Mouse (Mus musculus) midbrain, embryonic 11.5 days (tissue): ENCODE data around the gene Snx30. TPM values are rescaled to one million over a fixed set of nuclear protein-coding genes. Genes with fewer than 3 reads are reported as not detected.
A peak's percentile ranks its signal among the peaks of the same experiment; 100 is the strongest.

Experiments used
- ATAC-seq: fragments of 200-750 bp; cut with Nextera tagmentation; 2 replicates; pipeline ENCODE4 v1.8.0; 2017; ENCODE audit warnings: moderate TSS enrichment, moderate library complexity; ENCODE audit not compliant: low FRiP score
- DNase-seq: peaks from one replicate; pipeline ENCODE4 v3.0.0; 2015; ENCODE audit warnings: low spot score; ENCODE audit errors: missing footprints
- H3K27ac ChIP-seq: fragments of 300-500 bp; sonication (generic); 2 replicates; pipeline ENCODE4 v1.5.1; 2014; ENCODE audit warnings: low read depth, low read length
- H3K27me3 ChIP-seq: fragments of 300-500 bp; sonication (generic); 2 replicates; pipeline ENCODE4 v1.6.1; 2014; ENCODE audit warnings: mild to moderate bottlenecking, low read length, moderate library complexity, mixed read lengths; ENCODE audit not compliant: control insufficient read depth, insufficient read depth
- H3K36me3 ChIP-seq: fragments of 300-500 bp; sonication (generic); 2 replicates; pipeline ENCODE4 v1.6.1; 2014; ENCODE audit warnings: mild to moderate bottlenecking, low read length, moderate library complexity, mixed read lengths; ENCODE audit not compliant: control insufficient read depth, insufficient read depth
- H3K4me1 ChIP-seq: fragments of 300-500 bp; sonication (generic); 2 replicates; pipeline ENCODE4 v1.6.1; 2014; ENCODE audit warnings: low read length; ENCODE audit not compliant: control insufficient read depth, insufficient read depth
- H3K4me2 ChIP-seq: fragments of 300-500 bp; sonication (generic); 2 replicates; pipeline ENCODE4 v1.6.1; 2014; ENCODE audit warnings: mild to moderate bottlenecking, moderate library complexity
- H3K4me3 ChIP-seq: fragments of 300-500 bp; sonication (generic); 2 replicates; pipeline ENCODE4 v1.5.1; 2014; ENCODE audit warnings: low read depth, low read length
- H3K9ac ChIP-seq: fragments of 300-500 bp; sonication (generic); 2 replicates; pipeline ENCODE4 v1.6.1; 2014; ENCODE audit warnings: low read length
- H3K9me3 ChIP-seq: fragments of 300-500 bp; sonication (generic); 2 replicates; pipeline ENCODE4 v1.6.1; 2016; ENCODE audit warnings: low read length; ENCODE audit not compliant: control insufficient read depth
- WGBS: fragments of 180-500 bp; shearing (Covaris S2); extraction: QIAGEN DNeasy Blood & Tissue Kit; methylation state at CpG from one replicate; pipeline ENCODE4 v1.1.7; 2014; 5-methylcytosine and 5-hydroxymethylcytosine counted together
- polyA plus RNA-seq: library from polyadenylated mRNA; unstranded; fragments of >200 nt; fragmentation: Nextera tagmentation; extraction: Ambion mirVana; gene quantifications from 2 replicates; pipeline ENCODE4 v1.2.1, GENCODE M21; 2014

Gene Snx30
- polyA plus RNA-seq, 1 experiment from 2014 or later, result 12.3 TPM

DNA sequence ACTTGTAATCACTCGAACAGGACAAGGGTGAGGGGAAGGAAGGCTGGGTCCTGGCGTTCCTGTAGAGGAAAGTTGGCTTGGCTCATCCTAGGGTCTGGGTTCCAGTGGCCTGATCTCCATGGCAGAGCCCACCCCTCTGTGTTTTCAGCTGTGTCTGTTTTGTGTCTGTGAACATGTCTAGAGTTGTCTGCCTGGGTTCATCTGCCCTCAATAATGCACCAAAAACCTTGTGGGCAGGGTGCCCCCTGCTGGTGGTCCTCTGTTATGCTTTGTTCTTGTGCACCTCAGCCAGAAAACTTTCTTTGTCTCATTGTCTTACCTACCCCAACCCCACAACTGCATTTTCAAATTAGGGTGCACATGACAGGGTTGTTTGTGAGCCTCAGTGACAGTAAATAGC lies 44.5 kb downstream of the Snx30 start:
- 77% methylated on average over 2 of the region's 2 CpGs for WGBS
- no peak overlapping the region for H3K27ac ChIP-seq

DNA sequence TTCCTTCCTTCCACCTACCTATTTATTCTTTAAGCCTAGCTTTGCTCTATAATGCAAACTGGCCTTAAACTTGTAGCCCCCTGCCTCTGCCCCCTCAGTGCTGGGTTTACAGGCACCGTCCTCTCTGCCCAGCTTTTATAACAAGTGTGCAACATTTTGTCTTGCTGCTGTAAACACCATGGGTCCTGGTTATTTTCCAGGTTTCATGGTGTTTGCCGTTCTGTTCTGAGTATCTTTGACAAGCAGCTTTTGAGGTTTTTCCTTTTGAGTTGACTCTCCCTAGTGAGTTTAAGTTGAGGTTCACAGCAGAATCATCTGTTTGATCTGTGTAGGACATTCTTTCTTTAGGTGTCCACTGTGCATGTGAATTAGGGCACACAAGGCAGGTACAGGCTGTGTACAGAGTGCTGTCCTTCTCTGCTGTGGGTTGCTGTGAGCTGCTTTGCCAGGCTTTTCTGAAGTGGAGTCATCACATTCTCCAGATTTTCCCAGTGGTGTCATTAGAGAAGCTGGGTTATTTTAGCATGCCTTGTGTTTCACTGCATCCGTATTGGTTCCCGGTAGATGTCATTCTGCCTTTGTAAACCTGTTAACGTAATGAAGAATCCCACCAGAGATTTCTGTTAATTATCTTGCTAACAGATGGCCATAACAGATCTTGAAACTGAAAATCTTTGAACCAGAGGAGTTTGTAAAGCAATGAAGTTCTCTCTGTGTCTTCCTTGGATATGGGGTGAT lies 45.4 kb downstream of the Snx30 start:
- 91% methylated on average over 5 of the region's 5 CpGs for WGBS
- no peak for ATAC-seq
- Histone ChIP-seq H3K4me3 (no peak overlapping the region), H3K27me3 (no peaks in the 10 kb centered on the region), H3K9me3 (no peaks in the 10 kb centered on the region), H3K27ac (no peak overlapping the region), H3K4me2 (no peak overlapping the region), H3K4me1 (no peaks in the 10 kb centered on the region), H3K36me3 (no peaks in the 10 kb centered on the region), H3K9ac (no peak overlapping the region)
- no peak for DNase-seq

More for the DNA sequence above, 44.5 kb downstream of the Snx30 start:
- H3K36me3 ChIP-seq, result no peaks in the 10 kb centered on the region
- H3K4me2 ChIP-seq, result no peak overlapping the region
- no peaks in the 10 kb centered on the region for H3K9me3 ChIP-seq
- H3K4me1 ChIP-seq, result no peaks in the 10 kb centered on the region
- DNase-seq (peak; percentile 92), ATAC-seq (peak; percentile 55)
- H3K9ac ChIP-seq, result no peak overlapping the region; the same call in 1 of the 2 replicates
- no peaks in the 10 kb centered on the region for H3K27me3 ChIP-seq
- no peak overlapping the region for H3K4me3 ChIP-seq

DNA sequence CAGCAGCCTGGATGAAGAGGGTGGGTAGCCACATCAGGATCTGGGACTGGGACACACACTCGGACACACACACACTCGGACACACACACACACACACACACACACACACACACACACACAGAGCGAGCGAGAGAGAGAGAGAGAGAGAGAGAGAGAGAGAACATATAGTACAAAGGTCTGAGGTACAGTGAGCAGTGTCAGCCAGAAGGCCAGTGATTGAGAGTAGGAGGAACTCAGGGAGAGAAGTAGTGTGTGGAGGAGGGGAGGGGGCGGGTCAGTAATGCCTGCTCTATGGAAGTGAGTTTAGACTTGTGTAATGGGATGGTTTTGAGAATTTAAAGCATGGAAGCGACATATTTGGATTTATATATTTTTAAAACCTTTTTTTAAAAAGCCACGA lies 47.5 kb downstream of the Snx30 start:
- Histone ChIP-seq H3K4me1 (no peaks in the 10 kb centered on the region), H3K9me3 (no peaks in the 10 kb centered on the region), H3K4me3 (no peak overlapping the region), H3K9ac (no peak overlapping the region), H3K36me3 (no peaks in the 10 kb centered on the region), H3K27me3 (no peaks in the 10 kb centered on the region), H3K4me2 (no peak overlapping the region), H3K27ac (no peak overlapping the region)
- no peak for ATAC-seq
- no peak for DNase-seq
- 91% methylated on average over 7 of the region's 7 CpGs for WGBS

DNA sequence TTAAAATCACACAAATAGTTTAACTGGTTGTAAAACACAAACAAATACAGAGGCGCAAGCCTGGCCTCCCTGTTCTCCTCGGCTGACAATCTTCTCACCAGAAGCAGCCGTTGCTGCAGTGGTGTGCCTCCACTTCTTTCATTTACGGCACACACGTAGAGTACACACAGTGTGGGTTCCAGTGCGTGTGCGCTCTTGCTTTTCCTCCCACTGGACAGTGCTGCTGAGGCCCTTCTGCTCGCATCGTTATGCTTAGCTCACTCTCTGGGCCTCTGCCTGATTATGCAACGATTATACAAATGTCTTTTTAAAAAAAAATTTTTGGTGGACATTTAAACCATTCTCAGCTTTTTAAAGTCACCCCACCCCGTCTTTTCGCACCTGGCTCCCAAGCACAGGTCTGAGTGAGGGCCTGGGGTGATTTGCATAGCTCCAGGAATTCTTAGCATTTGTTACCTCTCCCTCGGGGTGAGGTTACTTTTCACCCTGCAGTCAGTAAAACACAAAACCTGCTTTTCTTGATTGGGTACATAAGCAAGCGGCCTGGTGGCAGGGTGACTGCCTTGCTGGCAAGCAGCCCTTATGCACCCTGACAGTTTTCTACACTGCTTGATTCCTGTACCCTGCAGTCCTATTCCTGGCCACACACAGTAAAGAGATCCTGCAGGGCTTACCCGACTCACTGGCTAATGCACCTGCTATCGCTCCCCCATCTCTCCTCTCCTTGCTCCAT lies 54.2 kb downstream of the Snx30 start:
- H3K4me2 ChIP-seq, result no peak overlapping the region
- H3K36me3 ChIP-seq, result no peaks in the 10 kb centered on the region
- H3K4me1 ChIP-seq, result no peaks in the 10 kb centered on the region
- H3K9ac ChIP-seq, result no peak overlapping the region
- no peak overlapping the region for H3K4me3 ChIP-seq
- DNase-seq, result peak; percentile 78
- H3K27me3 ChIP-seq, result no peaks in the 10 kb centered on the region
- H3K27ac ChIP-seq, result no peak overlapping the region
- no peak for ATAC-seq
- 72% methylated on average over 16 of the region's 16 CpGs for whole genome bisulfite sequencing
- no peaks in the 10 kb centered on the region for H3K9me3 ChIP-seq

DNA sequence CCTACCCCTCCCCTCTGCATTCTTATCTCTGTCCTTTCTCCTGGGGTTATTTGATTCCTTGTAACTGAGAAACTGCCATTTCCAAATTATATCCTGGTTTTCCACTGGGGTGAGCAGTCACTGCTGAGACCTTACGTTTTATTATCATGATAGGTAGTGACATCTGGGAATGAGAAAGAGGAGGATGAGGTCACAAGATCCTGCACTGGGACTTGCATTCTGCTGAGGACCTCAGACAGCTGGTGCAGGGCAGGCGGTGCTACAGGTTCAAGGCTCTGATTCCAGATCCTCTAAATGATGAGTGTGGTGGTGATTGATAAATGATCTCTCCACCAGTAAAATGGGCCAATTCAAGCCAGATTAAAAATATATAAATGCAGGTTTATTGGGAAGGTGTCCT lies 54.8 kb downstream of the Snx30 start:
- H3K27ac ChIP-seq, result no peak overlapping the region
- no peak overlapping the region for H3K4me2 ChIP-seq
- WGBS, result 71% methylated on average over 2 of the region's 2 CpGs
- DNase-seq (peak; percentile 8), ATAC-seq (no peak)
- no peaks in the 10 kb centered on the region for H3K9me3 ChIP-seq
- no peak overlapping the region for H3K4me3 ChIP-seq
- no peak overlapping the region for H3K9ac ChIP-seq
- H3K4me1 ChIP-seq, result no peaks in the 10 kb centered on the region
- H3K27me3 ChIP-seq, result no peaks in the 10 kb centered on the region
- no peaks in the 10 kb centered on the region for H3K36me3 ChIP-seq

DNA sequence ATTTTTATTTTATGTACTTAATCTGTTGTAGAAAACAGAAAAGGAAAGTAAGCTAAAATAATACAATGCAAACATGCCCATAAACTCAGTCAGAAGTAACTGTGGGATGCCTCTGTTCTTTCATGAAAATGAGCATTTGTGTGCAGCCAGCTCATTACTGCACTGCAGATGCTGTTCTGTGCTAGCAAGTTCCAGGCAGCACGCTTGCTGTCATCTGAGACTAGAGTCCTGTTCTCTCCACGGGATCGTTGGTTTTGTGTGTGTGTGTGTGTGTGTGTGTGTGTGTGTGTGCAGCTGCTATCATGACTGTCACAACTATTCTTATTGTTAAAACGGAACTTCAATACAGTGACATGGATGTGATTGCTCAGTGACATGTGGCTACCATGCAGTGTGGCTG lies 56.2 kb downstream of the Snx30 start:
- H3K36me3 ChIP-seq, result no peaks in the 10 kb centered on the region
- H3K4me1 ChIP-seq, result no peaks in the 10 kb centered on the region
- H3K4me3 ChIP-seq, result no peak overlapping the region
- no peak overlapping the region for H3K27ac ChIP-seq
- no peak for DNase-seq
- H3K9ac ChIP-seq, result no peak overlapping the region
- H3K4me2 ChIP-seq, result no peak overlapping the region
- ATAC-seq, result no peak
- H3K27me3 ChIP-seq, result no peaks in the 10 kb centered on the region
- H3K9me3 ChIP-seq, result no peaks in the 10 kb centered on the region
- 85% methylated on average over 4 of the region's 4 CpGs for WGBS

DNA sequence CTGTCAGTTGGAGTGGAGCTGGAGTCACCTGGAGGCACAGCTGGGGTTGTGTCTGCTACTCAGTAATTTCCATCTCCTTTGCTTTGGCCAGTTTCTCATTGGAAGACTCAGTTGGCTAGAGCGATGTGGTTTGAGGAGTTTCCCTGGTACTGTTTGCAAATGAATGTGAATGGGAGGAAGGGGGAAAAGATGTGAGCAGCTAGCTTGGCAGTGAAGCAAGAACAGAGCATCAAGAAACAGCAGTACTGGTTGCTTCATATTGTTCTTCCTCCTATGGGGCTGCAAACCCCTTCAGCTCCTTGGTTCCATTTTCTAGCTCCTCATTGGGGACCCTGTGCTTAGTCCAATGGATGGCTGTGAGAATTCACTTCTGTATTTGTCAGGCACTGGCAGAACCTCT lies 56.7 kb downstream of the Snx30 start:
- WGBS, result 71% methylated on average over 1 of the region's 1 CpGs
- DNase-seq, result no peak
- H3K4me3 ChIP-seq, result no peak overlapping the region
- H3K4me2 ChIP-seq, result no peak overlapping the region
- ATAC-seq, result no peak
- no peak overlapping the region for H3K9ac ChIP-seq
- no peaks in the 10 kb centered on the region for H3K36me3 ChIP-seq
- H3K9me3 ChIP-seq, result no peaks in the 10 kb centered on the region
- H3K4me1 ChIP-seq, result no peaks in the 10 kb centered on the region
- H3K27me3 ChIP-seq, result no peaks in the 10 kb centered on the region
- no peak overlapping the region for H3K27ac ChIP-seq

DNA sequence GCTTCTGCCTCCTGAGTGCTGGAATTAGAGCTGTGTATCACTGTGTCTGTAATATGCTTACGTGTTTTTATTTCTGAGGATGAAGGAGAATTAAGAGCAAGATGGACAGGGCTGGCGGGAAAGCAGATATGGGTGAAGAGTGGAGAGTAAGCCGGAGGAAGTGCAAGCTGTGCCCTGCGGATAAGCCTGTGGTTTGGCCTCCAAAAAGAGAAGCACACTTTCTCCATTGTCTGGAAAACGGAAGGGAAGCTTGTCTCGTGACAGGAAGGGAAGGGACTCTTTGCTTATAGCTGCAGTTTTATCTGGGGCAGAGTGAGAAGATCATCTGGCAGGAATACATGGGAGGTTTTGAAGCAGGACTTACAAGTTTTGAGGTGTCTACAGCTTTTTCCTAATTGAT lies 58.2 kb downstream of the Snx30 start:
- Histone ChIP-seq H3K27ac (no peak overlapping the region), H3K4me2 (no peak overlapping the region), H3K4me3 (no peak overlapping the region), H3K9me3 (no peaks in the 10 kb centered on the region), H3K36me3 (no peaks in the 10 kb centered on the region), H3K27me3 (no peaks in the 10 kb centered on the region), H3K4me1 (no peaks in the 10 kb centered on the region), H3K9ac (no peak overlapping the region)
- WGBS, result 85% methylated on average over 6 of the region's 6 CpGs
- DNase-seq (no peak), ATAC-seq (no peak)

DNA sequence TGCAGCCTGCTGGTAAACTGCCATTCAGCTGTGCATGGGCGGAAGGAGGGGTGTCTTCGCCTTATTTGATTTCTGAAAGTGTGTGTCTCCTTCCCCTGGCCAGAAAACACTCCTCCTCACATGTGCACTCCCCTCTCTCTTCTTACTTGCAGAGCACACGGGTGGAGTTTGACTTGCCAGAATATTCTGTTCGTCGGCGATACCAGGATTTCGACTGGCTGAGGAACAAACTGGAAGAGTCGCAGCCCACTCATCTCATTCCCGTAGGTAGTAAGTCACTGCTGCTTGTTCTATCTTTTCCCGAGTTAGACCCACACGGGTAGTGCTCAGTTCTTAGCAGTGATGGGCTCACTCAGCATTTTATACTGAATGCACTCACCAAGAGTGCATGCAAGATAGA lies 62.4 kb downstream of the Snx30 start:
- Histone ChIP-seq H3K9ac (no peak overlapping the region), H3K9me3 (no peaks in the 10 kb centered on the region), H3K4me2 (no peak overlapping the region), H3K36me3 (no peaks in the 10 kb centered on the region), H3K27ac (no peak overlapping the region), H3K4me1 (no peaks in the 10 kb centered on the region), H3K27me3 (no peaks in the 10 kb centered on the region), H3K4me3 (no peak overlapping the region)
- 85% methylated on average over 11 of the region's 11 CpGs for WGBS
- no peak for ATAC-seq
- DNase-seq, result no peak
